ENCODE assay signal across 12 mouse cellular contexts in the genomic region with DNA sequence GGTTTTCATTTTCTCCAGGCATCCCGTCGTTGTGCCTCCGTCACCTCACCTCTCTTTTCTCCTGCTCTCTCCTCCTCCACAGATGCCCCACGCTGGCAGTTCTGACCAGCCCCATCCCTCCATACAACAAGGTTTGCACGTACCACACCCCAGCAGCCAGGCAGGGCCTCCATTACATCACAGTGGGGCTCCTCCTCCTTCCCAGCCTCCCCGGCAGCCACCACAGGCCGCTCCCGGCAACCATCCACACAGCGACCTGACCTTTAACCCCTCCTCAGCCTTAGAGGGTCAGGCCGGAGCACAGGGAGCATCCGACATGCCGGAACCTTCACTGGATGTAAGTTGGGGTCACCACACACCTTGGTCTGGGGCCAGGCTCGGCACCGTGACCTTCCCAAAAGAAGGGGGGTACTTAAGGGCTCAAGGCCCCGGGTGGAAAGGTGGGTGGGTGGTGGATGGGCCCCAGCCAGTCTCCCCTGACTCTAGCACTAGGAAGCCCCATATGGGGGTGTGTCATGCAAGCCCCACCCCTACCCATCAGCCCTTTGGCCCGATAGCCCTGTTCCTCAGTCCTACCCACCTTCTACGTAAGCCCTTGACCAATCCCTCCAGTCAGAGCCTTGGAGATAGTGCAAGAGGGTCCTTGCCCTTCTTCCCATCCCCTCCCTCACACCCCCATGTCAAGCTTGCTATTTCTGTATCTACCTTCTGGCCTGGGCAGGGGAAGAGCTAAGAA. TPM values are rescaled to one million over a fixed set of nuclear protein-coding genes. Genes with fewer than 3 reads are reported as not detected.
DNase-seq lines count a peak whose midpoint lies in the region; ATAC-seq lines count a peak whose summit lies in the region.
"Had no signal": no experiment of that assay in that cellular context is flagged by ENCODE, and none has a peak within 500 bp of the region (broad histone marks: within the 10 kb centered on the region; RNA-seq: fewer than 3 reads in every experiment).

No protein-coding gene starts in this region.

- H3K36me3 ChIP-seq in hindbrain, embryonic 13.5 days: peaks cover 98% of the 10 kb centered on the region
- peaks cover 32% of the 10 kb centered on the region for H3K36me3 ChIP-seq in hindbrain, embryonic 11.5 days (ENCODE audit: control insufficient read depth, insufficient read depth, low read length)
- H3K36me3 ChIP-seq in liver, embryonic 15.5 days (replicated peaks): peaks cover 87% of the 10 kb centered on the region
- H3K36me3 ChIP-seq: G1E had no signal

- 68% methylated on average over 17 of the region's 17 CpGs for WGBS in hindbrain, embryonic 13.5 days
- 64% methylated on average over 17 of the region's 17 CpGs for WGBS in hindbrain, embryonic 11.5 days
- 77% methylated on average over 17 of the region's 17 CpGs for WGBS in liver, embryonic 15.5 days (ENCODE audit: insufficient replicate concordance)

- no peak overlapping the region for H3K4me2 ChIP-seq in hindbrain, embryonic 13.5 days
- no peak overlapping the region for H3K4me2 ChIP-seq in hindbrain, embryonic 11.5 days (replicated peaks; ENCODE audit: low read depth, low read length)
- no peak overlapping the region for H3K4me2 ChIP-seq in liver, embryonic 15.5 days

- H3K9me3 ChIP-seq in hindbrain, embryonic 13.5 days: no peaks in the 10 kb centered on the region
- no peaks in the 10 kb centered on the region for H3K9me3 ChIP-seq in hindbrain, embryonic 11.5 days (ENCODE audit: control insufficient read depth, low read length)
- no peaks in the 10 kb centered on the region for H3K9me3 ChIP-seq in liver, embryonic 15.5 days (replicated peaks)

- ATAC-seq in hindbrain, embryonic 13.5 days (ENCODE audit: low FRiP score): no peak
- no peak for ATAC-seq in hindbrain, embryonic 11.5 days (ENCODE audit: low FRiP score)
- ATAC-seq in liver, embryonic 15.5 days (ENCODE audit: insufficient read depth): peak; percentile 37; the same call in 1 of the 2 replicates
- ATAC-seq in erythroid progenitor cell, adult 5-6 weeks (replicated peaks; ENCODE audit: low FRiP score, poor library complexity, severe bottlenecking): no peak

- H3K27ac ChIP-seq in hindbrain, embryonic 13.5 days: peak overlapping the region; percentile 35
- H3K27ac ChIP-seq in hindbrain, embryonic 11.5 days (ENCODE audit: low read depth, low read length): no peak overlapping the region
- no peak overlapping the region for H3K27ac ChIP-seq in liver, embryonic 15.5 days (replicated peaks)

- no peak for DNase-seq in hindbrain, embryonic 11.5 days (ENCODE audit: low spot score)
- DNase-seq in ES-CJ7 (ENCODE audit: low read depth, low spot score) (peak; percentile 69), ZHBTc4 (ENCODE audit: low read depth, low spot score) (peak; percentile 86)
- DNase-seq in urinary bladder, postnatal 25 days (ENCODE audit: low spot score): no peak
- no peak for DNase-seq in kidney, adult 18-20 months
- DNase-seq: lung, postnatal 36 days; right cerebral cortex, adult 18-20 months had no signal

- H3K27me3 ChIP-seq in hindbrain, embryonic 13.5 days: no peaks in the 10 kb centered on the region
- H3K27me3 ChIP-seq in hindbrain, embryonic 11.5 days (ENCODE audit: control insufficient read depth, insufficient read depth, low read length): no peaks in the 10 kb centered on the region
- H3K27me3 ChIP-seq in liver, embryonic 15.5 days: no peaks in the 10 kb centered on the region

- H3K4me1 ChIP-seq in hindbrain, embryonic 13.5 days (replicated peaks): peaks cover 28% of the 10 kb centered on the region
- H3K4me1 ChIP-seq in hindbrain, embryonic 11.5 days (replicated peaks; ENCODE audit: control insufficient read depth, insufficient read depth, low read length): 0 out of 2 replicates have a peak, but pooled peaks cover 3% of the 10 kb centered on the region
- H3K4me1 ChIP-seq in liver, embryonic 15.5 days (replicated peaks): peaks cover 9% of the 10 kb centered on the region; the same call in 1 of the 2 replicates

- H3K4me3 ChIP-seq in hindbrain, embryonic 13.5 days: no peak overlapping the region
- no peak overlapping the region for H3K4me3 ChIP-seq in hindbrain, embryonic 11.5 days (ENCODE audit: low read depth, low read length)
- no peak overlapping the region for H3K4me3 ChIP-seq in liver, embryonic 15.5 days (replicated peaks)
- H3K4me3 ChIP-seq: heart, adult 2 months had no signal

- no peak overlapping the region for H3K9ac ChIP-seq in hindbrain, embryonic 13.5 days
- H3K9ac ChIP-seq in hindbrain, embryonic 11.5 days (ENCODE audit: low read depth, low read length): no peak overlapping the region
- no peak overlapping the region for H3K9ac ChIP-seq in liver, embryonic 15.5 days

RNA-seq across cellular contexts. Expression of a gene that starts 32.6 kb away (rescaled TPM):
- polyA plus RNA-seq in hindbrain, embryonic 13.5 days (2015; fragmentation: Nextera tagmentation; extraction: Ambion mirVana): 28.0 and 32.0 TPM in 2 replicates
- 32.3 and 33.3 TPM in 2 replicates for polyA plus RNA-seq in hindbrain, embryonic 11.5 days (2014; fragmentation: Nextera tagmentation; extraction: Ambion mirVana)
- 26.4 and 26.8 TPM in 2 replicates for polyA plus RNA-seq in liver, embryonic 15.5 days (2015; fragmentation: Nextera tagmentation; extraction: Ambion mirVana)
- total RNA-seq in erythroid progenitor cell, adult 5-6 weeks (2015; ENCODE audit: low replicate concordance): 4.2 and 14.1 TPM in 2 replicates
- total RNA-seq in erythroid progenitor cell, adult 5-6 weeks (2017; ENCODE audit: low replicate concordance): 0.91 and 1.9 TPM in 2 replicates

Comparison
In these comparisons a context has a peak if more than half of its experiments do, and no peak if none do; other contexts are left out.
1. DNase-seq: peak in ES-CJ7 (single experiment) and ZHBTc4 (single experiment); none in hindbrain, embryonic 11.5 days (single experiment), urinary bladder, postnatal 25 days (single experiment) and kidney, adult 18-20 months (single experiment).